Mouse (Mus musculus) CH12F3 (cell line): ENCODE measurements around the gene Lclat1.

Experiments used
- in situ Hi-C: fragments of 300-500 bp; cut with MboI; formaldehyde crosslinking; loops from 2 replicates; pipeline ENCODE4 v1.14.3; 2020; ENCODE audit warnings: low sequenced_read_pairs

Gene Lclat1

GRCm38 (mm10) chr17:73107158-73108157, at the start of gene Lclat1:
Gene Lclat1 (plus strand): TSS chr17:73107985.
- in situ Hi-C loops, result no loop called here

- in situ Hi-C loops, result no loop called here
These were observed 49.5 kb upstream of the Lclat1 start for GRCm38 (mm10) chr17:73058319-73058718.

GRCm38 (mm10) chr17:73060224-73060896, 47.4 kb upstream of the Lclat1 start:
- in situ Hi-C loops, result no loop called here

GRCm38 (mm10) chr17:73060897-73061252, 46.9 kb upstream of the Lclat1 start:
- in situ Hi-C loops, result no loop called here

GRCm38 (mm10) chr17:73062701-73063100, 45.1 kb upstream of the Lclat1 start:
- in situ Hi-C loops, result no loop called here

- in situ Hi-C loops, result no loop called here
These were observed 44.5 kb upstream of the Lclat1 start for GRCm38 (mm10) chr17:73063299-73063698.

GRCm38 (mm10) chr17:73063781-73064180, 44.0 kb upstream of the Lclat1 start:
- in situ Hi-C loops, result no loop called here

GRCm38 (mm10) chr17:73066387-73067169, 41.2 kb upstream of the Lclat1 start:
- in situ Hi-C loops, result no loop called here

- in situ Hi-C loops, result no loop called here
These were observed 40.4 kb upstream of the Lclat1 start for GRCm38 (mm10) chr17:73067423-73067822.

GRCm38 (mm10) chr17:73068321-73068992, 39.3 kb upstream of the Lclat1 start:
- in situ Hi-C loops, result no loop called here

- in situ Hi-C loops, result no loop called here
These were observed 37.3 kb upstream of the Lclat1 start for GRCm38 (mm10) chr17:73070466-73070865.

- in situ Hi-C loops, result no loop called here
These were observed 36.0 kb upstream of the Lclat1 start for GRCm38 (mm10) chr17:73071725-73072263.

- in situ Hi-C loops, result no loop called here
These were observed 35.5 kb upstream of the Lclat1 start for GRCm38 (mm10) chr17:73072286-73072685.

- in situ Hi-C loops, result no loop called here
These were observed 33.2 kb upstream of the Lclat1 start for GRCm38 (mm10) chr17:73074631-73075030.

GRCm38 (mm10) chr17:73075238-73075890, 32.4 kb upstream of the Lclat1 start:
- in situ Hi-C loops, result no loop called here

- in situ Hi-C loops, result no loop called here
These were observed 30.1 kb upstream of the Lclat1 start for GRCm38 (mm10) chr17:73077638-73078037.

- in situ Hi-C loops, result no loop called here
These were observed 26.2 kb upstream of the Lclat1 start for GRCm38 (mm10) chr17:73081360-73082133.

- in situ Hi-C loops, result no loop called here
These were observed 25.1 kb upstream of the Lclat1 start for GRCm38 (mm10) chr17:73082506-73083196.
